Mouse (Mus musculus): ENCODE measurements around the gene Rest.
"Not testable (repeated sequence)": the region's sequence is repeated elsewhere in the genome, so short reads cannot be mapped to it uniquely, and the experiment has no call there.

The Rest gene

DNA sequence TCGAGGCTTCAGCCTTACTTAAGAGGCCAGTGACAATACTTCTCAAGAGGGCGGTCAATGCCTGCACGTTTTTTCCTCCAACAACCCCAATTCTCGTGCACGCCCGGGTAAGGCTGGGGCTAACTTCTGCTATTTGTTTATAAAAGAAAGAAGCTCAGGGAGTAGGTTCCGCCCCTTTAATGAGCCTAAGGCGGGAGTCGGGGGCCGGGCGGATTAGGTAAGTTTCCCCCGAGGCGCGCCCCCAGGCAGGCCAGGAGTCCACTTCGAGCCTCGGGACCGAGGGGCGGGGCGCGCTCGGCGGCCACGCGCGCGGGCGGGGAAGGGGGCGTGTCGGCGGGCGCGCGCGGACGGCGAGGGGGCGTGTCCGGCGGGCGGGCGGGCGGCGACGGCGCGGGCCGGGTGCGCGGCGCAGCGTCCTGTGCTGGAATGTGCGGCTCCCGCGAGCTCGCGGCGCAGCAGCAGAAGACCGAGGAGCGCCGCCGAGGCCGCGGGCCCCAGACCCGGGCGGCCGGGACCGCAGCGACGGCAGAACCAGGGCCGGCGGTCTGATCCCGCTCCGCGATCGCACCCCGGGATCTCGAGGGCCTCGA lies at the start of gene Rest:
Gene Rest, plus strand, starts transcription at position 411 of the 590 bp plus-strand sequence.
- DNase-seq (ENCODE audit: low spot score): peak; percentile 77

DNA sequence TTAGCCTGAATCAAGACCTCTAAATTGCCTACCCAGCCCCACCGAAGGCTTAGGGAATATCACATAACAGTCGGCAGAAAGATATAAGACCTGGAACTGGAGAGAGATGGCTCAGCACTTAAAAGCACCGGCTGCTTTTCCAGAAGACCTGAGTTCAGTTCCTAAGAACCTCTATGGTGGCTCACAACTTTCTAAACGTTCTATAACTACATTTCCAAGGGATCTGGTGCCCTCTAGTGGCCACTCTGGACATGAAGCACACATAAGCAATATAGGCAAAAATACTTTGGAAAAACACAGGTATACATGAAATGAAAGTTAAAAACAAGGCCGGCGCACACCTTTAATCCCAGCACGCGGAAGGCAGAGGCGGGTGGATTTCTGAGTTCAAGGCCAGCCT lies 48.1 kb upstream of the Rest start:
- DNase-seq (ENCODE audit: low spot score): peak; percentile 76

DNA sequence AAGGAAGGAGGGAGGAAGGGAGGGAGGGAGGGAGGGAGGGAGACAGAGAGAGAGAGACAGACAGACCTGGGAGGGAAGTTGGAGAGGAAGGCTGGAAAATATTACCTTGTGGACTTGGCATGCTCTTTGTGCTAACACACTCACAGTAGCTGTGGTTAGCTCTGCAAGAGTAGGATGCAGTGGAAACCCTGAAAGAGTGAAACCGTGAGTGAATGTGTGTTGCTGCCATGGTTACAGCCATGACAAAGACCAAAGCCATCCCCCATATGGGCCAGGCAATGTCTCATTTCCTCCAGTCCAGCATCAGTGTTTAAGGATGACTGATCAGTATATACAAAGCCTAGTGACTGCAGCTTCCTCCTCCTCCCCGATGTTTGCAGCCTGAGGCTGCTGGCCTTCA lies 47.6 kb upstream of the Rest start:
- DNase-seq (ENCODE audit: low spot score): no peak

DNA sequence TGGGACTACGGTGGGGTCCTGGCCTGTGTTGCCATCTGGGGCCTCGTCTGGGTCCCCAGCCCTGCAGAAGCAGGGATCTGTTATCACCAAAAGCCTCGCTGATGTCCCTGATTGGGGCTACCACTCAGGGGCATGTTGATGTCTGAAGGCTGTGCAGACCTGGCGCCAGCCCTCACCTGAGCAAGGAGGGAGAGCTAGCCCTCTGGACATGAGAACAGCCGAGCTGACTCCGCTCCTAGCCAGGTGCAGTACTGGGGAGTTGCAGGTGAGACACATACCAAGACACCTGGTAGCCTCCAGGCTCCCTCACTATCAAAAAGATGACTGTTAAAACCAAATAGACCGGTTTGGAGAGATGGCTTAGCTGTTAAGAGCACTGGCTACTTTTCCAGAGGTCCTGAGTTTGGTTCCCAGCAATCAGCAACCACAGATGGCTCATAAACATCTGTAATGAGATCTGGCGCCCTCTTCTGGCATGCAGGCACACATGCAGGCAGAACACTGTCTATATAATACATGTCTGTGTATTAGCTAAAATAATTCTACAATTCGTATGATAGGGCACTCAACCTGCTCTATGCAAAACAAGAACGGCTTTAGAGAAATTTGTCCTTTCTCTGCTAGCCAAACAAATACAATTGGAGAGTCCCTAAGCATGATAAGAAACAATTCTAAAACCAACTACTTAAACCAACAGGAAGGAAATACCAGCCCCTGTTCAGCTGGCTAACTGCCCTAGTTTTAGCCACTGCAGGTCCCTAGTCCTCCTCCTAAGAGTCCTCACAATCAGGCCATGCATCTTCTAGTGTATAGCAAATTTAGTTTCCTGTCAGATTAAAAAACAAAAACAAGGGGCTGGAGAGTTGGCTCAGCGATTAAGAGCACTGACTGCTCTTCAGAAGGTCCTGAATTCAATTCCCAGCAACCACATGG lies 42.0 kb upstream of the Rest start:
- no peak for DNase-seq (ENCODE audit: low spot score)

DNA sequence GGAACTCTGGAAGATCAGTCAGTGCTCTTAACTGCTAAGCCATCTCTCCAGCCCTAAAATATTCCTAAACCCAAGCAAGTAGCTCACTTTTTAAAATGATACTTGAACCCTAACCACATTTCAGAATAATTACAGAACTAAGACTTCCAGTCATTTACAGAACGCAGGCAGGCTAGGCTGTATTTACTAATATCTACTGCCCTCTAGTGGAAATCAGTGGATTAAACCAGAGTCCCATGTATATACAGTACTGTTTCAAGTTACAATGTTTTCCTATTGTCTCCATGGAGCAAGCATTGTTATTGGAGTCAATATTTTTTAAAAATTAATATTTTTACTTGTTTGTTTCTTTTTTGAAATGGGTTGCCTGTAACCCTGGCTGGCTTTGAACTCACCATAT lies 36.3 kb upstream of the Rest start:
- DNase-seq (ENCODE audit: low spot score): no peak

- not testable (repeated sequence) for DNase-seq (ENCODE audit: low spot score)
These were observed 33.4 kb upstream of the Rest start for GRCm38 (mm10) chr5:77231863-77232262.

- DNase-seq (ENCODE audit: low spot score): no peak
These were observed 30.4 kb upstream of the Rest start for GRCm38 (mm10) chr5:77234921-77235320.

- no peak for DNase-seq (ENCODE audit: low spot score)
These were observed 28.2 kb upstream of the Rest start for GRCm38 (mm10) chr5:77237104-77237503.

GRCm38 (mm10) chr5:77244331-77244987 lies 20.8 kb upstream of the Rest start:
- no peak for DNase-seq (ENCODE audit: low spot score)

DNA sequence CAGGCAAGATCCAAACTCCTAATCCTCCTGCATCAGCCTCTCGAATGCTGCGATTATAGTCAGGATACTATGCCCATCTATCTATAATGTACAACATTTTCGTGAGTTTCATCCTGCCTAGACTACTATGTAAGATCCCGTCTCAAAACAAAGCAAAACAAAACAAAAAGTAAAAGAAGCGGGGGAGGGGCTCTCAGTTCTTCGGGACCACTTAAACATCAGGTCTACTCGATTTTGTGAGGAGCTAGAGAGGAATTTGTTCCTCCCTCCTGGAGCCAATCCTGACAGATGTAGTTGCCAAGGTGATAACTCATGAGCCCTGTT lies 19.9 kb upstream of the Rest start:
- DNase-seq (ENCODE audit: low spot score): no peak

GRCm38 (mm10) chr5:77245787-77246671 lies 19.3 kb upstream of the Rest start:
- no peak for DNase-seq (ENCODE audit: low spot score)

GRCm38 (mm10) chr5:77250083-77250482 lies 15.2 kb upstream of the Rest start:
- DNase-seq (ENCODE audit: low spot score): no peak

- no peak for DNase-seq (ENCODE audit: low spot score)
These were observed 13.6 kb upstream of the Rest start for GRCm38 (mm10) chr5:77251656-77252055.

DNA sequence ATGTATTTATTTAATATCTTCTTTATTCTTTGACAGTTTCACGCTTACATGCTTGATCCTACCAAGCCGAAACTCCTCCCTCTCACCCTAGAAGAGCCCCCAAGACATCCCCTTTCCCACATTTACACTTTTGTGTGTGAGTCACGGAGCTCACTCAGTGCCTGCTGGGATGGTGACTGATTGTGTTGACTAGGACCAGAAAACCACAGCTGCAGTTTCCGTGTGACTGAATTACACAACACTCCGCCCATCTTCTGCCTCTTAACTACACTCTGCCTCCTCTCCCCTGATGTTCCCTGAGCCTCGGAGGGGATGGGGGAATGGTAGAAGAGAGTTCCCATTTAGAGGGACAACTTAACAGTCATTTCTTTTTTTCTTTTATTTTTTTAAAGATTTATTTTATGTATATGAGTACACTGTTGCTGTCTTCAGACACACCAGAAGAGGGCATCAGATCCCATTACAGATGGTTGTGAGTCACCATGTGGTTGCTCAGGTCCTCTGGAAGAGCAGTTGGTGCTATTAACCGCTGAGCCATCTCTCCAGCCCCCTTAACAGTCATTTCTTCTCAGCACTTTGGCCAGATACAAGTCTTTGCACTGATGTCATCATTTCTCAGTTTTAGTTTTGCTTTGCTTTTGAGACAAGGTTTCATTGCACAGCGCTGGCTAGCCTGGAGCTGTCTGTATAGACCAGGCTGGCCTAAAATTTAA lies 13.0 kb upstream of the Rest start:
- DNase-seq (ENCODE audit: low spot score): no peak

- DNase-seq (ENCODE audit: low spot score): no peak
These were observed 12.1 kb upstream of the Rest start for GRCm38 (mm10) chr5:77253154-77253553.

- no peak for DNase-seq (ENCODE audit: low spot score)
These were observed 10.9 kb upstream of the Rest start for GRCm38 (mm10) chr5:77254402-77254801.

DNA sequence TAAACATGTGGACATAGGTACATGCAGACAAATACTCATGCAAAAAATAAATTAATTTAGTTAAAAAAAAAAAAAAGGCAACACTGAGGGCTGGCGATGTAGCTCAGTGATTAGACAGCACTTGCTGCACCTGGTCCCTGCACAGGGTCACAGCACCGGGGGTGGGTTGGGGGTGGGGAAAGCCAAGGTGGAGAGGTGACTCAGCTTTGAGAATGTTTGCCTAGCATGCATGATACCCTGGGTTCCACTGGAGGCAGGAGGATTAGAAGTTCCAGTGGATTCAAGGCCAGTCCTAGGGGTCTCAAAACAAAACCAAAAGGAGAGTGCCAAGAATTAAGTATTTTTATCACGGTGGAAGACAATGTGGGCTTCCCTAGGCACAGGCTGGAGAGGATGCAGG lies 7.7 kb upstream of the Rest start:
- no peak for DNase-seq (ENCODE audit: low spot score)

- no peak for DNase-seq (ENCODE audit: low spot score)
These were observed 6.0 kb upstream of the Rest start for GRCm38 (mm10) chr5:77259315-77259714.

DNA sequence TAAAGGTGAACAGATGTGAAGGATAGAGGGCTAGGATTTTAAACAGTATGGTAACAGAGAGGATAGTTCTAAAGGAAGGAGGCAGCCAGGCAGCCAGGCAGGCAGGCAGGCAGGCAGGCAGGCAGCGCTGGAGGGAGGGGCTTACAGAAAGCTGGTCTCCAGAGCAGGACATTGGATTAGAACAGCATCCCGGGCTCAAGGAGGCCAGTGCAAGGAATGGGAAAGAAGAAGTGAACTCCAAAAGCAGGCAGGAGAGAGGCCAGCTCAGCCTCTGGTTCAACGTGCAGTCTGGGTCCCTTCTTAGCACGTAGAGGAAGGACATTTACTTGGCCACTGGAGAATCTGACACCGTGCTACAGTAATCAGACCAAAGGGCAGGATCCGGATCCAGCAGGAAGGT lies 5.2 kb upstream of the Rest start:
- no peak for DNase-seq (ENCODE audit: low spot score)

DNA sequence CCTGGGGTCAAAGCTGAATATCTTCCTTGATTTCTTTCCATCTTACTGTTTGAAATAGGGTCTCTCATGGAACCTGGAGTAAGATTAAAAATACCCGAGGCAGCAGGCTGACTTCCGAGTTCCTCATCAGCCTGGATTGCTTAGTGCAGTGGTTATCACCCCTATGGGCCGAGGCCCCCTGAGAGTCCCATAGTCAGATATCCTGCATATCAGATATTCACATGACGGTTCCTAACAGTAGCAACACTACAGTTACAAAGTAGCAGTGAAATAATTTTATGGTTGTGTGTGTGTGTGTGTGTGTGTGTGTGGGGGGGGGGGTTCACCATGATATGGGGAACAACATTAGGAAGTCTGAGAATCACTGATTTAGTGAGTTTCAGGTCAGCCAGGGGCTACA lies 4.2 kb upstream of the Rest start:
- no peak for DNase-seq (ENCODE audit: low spot score)

DNA sequence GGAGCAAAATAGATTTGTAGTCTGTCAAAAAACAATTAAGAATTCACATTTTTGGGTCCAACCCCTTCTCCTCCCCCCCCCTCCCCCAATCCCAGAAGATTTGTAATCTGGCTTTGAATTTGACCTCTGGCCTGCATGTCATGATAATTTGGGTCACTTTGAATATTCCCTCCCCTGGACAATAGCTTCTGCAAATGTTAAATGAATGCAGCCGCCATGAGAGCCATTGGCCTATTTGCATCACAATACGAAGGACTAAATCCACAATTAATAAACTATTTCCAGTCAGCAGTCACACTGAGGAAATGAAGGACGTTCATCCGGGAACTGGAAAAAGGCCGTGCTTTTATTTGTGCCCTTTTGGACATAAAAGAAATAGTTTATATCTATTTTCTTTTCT lies 3.2 kb upstream of the Rest start:
- no peak for DNase-seq (ENCODE audit: low spot score)

- DNase-seq (ENCODE audit: low spot score): peak; percentile 71
These were observed 377 bp downstream of the Rest start for GRCm38 (mm10) chr5:77265671-77266065.
